Mouse (Mus musculus) c-Kit-positive CD71-positive TER-119-negative erythroid progenitor cells, embryonic 14.5 days (primary cell): ENCODE results near the gene Grm5.

Source experiments
- DNase-seq: peaks from one replicate; pipeline ENCODE4 v3.0.0-alpha.2; 2013; ENCODE audit warnings: low read depth

Grm5 gene

DNA sequence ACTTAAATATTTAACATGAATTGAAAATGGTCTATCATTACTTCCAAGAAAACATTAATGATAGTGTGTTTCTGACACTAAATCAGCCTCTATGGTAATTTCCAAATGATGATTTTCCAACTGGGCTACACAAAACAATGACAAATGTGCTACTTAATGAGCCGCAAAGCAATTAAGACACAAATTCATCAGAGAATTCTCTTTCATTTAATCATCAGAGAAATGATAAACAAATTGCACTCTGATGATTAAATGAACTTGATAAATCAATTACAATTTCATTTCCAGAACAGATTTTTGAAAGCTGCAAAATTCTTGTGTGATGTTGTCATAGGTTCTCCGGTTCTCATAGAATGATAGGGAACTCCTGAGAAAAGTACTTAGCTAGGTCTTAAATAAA, 577.6 kb downstream of the Grm5 start:
- DNase-seq, result no peak
